Mouse (Mus musculus) yolk sac, embryonic 10.5 days (tissue): ENCODE results near the gene Plxna4.

Experiments
- DNase-seq: peaks from one replicate; pipeline ENCODE4 v3.0.0-alpha.2; 2017; ENCODE audit warnings: low spot score

Gene Plxna4

DNA sequence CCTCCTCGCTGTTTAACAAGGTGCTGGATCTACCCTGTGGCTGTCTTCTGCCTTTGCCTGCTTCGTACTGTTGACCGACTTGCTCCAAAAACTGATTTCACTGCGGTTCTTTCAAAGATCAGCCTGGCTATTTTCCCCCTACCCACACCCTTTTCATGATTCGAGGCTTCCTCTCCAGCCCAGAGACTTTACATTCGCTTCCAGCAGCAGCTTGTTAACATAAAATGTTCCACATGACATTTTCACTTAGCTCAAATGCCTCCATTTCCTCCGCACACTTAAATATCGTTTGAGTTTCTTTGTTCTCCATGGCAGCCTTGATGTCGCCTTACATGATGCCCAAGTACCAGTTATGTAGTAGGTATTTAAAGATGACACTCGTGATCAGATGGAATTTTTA lies 336.3 kb downstream of the Plxna4 start:
- no peak for DNase-seq

DNA sequence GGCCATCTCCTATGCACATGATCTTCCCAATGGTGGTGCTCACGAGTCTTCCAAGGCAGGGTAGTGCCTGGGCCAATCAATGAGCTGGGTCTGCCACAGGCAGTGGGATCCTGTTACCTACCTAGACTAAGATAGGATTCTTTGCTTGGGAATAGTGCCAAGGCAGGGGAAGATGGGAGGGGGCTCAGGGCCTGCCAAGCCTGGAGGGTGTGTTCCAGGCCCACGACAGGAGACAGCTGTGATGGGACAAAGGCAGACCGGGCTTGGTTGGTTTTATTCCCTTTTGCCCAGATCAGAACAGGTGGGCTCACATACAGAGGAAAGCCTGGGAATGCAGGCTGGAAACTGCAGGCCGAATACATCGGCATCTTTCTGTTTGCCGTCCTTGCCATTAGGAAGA lies 342.0 kb downstream of the Plxna4 start:
- DNase-seq: no peak

DNA sequence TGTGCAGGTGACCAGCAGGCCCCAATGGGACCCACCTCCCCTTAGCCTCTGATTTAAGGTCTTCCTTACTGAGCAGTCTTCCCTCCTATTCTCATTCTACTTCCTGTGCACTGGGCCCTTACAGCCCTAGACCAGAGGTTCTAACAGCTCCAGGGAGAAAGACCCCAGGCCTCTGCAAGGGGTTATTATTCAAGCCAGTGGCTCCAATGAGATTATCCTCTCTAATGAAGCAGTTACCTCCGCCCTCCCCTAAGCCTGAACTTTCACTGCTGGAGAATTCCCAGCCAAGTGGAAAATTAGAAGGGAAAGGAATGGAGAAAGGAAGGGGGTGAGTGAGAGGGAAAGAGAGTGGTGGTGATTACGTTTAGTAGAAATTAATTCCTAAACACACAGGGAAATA lies 345.0 kb downstream of the Plxna4 start:
- no peak for DNase-seq

DNA sequence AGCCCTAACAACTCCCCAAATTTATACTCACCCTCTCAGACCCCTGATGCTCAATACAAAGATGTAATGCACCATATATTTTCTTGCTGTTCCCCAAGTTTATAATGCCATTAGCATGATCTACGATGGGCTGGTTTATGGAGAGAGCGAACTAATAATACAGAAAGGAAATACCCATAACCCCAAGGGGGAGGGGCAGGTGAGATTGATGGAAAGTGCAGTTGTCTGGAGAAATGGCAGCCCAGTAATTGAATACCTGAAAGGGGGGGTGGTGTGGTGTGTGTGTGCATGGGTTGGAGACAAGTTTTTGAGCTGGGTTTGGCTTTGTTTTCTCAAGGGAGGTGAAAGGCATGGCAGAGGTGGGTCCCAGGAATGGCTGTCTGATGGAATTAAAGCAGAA lies 356.6 kb downstream of the Plxna4 start:
- no peak for DNase-seq

DNA sequence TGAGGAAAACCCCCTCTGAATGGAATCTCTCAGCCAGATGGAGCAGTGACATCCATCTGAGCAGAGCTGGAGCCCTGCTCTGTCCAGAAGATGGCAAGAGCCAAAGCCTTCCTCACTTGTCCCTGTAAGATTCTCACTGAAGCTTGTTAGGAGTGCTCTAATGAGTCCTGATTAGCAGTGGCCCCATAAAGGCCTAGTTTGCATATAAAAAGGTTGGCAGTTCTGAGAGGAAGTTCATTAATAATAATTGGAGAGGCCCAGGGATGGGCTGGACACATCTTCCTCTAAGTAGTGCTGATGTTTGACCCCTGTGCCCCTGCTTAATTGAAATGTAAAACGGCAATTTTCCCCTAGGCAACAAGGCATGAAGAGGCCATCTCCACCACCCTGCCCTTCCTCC lies 361.4 kb downstream of the Plxna4 start:
- no peak for DNase-seq

DNA sequence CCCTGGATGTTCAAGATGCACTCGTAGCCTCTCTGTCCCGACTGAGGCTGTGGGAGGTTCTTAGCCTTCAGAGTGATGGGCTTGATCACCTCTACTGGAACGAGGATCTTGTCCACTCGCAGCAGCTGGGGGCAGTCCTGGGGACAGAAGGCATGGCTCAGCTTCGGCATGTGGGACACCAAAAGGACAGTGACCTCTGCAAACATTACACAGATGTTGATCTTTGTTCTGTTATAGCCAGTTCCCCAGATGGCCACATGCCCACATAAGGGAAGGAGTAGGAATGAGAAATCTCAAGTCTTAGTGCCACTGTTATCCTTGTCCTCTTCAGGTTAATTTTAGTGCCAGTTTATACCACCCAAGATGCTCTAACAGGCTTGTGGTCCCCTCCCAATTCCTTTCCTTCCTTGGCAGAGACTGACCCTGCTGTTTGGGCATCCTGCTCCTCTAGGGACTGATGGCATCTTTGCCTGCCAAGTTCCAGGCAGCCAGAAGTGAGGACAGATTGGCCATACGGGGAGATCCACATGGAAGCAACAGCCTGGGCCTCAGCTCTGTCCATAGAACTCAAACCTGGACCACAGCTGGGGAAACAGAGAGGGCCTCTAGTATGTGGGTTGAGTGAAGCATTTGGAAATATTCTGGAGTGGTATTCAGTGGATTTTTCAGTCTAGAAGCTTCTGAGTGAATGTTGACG lies 363.8 kb downstream of the Plxna4 start:
- no peak for DNase-seq

DNA sequence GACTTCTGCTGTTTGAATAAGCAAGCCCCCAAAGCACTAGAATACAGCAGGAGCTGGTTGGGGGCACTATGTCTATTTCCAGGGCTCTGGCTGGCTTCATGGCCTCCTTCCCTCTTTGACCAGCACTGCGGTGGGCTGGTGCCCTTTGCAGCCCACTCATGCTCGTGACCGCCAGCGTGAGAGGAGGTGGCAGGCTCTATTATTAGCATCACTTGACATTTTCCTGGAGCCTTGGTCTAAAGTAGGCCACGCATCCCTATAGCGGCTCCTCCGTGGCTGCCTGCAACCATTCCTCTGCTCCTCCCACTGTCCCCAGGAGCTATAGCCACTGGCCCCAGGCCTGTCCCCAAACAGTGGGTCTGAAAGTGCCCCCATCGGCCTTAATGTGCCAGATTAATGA lies 367.2 kb downstream of the Plxna4 start:
- no peak for DNase-seq

DNA sequence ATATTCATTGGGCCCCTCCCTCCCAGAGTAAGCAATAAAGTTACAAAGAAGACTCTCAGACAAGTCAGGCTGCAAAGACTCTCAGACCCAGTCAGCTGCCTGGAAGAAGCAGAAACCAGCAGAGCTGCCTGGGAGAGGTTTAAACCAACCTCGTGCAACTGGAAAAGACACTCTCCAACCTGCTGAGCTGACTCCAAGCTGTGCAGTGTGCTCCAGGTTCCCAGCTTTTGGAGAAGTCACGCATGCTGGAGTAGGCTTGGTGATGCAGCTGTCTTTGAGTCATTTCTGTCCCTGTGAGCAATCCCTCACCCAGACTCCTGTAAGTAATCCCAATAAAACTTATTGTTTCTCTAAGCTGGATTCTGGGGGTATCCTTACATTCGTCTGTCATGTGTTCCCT lies 369.4 kb downstream of the Plxna4 start:
- DNase-seq: no peak

DNA sequence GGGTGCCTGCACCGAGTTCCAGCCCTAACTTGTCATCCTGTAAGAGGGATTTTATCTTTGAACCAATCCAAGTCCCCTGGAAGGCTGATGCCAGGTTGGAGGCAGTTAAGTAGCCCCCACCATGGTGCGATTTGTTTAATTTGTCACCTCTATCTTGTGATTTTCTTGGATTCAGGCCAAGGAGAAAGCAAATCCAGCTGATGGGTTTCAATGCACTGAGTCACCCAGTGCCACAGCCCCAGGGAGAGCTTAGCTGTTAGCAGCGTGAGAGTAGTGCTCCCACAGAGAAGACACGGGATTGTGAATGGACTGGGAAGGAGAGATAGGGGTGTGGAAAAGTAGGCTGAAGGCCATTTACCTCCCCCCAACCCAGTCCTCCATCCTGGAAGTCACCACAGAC lies 375.6 kb downstream of the Plxna4 start:
- DNase-seq: no peak

DNA sequence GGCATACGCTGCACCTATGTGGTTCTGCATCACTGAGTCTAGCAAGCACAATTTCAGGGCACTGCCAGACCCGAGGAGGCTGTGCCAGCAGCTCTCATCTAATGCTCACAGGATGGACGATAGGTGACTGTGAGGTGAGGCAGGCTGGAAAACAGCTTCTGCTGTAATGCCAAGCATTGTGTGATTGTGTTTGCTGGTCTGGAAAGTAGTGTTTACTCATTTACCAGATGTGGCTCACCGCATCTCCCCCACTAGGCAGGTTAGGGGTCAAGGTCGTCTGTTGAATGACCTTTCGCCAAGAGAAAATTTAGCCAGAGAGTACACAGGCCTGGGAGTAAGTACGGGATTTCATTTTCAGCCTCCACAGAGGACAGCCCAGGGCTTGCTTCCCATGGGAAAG lies 377.9 kb downstream of the Plxna4 start:
- no peak for DNase-seq

DNA sequence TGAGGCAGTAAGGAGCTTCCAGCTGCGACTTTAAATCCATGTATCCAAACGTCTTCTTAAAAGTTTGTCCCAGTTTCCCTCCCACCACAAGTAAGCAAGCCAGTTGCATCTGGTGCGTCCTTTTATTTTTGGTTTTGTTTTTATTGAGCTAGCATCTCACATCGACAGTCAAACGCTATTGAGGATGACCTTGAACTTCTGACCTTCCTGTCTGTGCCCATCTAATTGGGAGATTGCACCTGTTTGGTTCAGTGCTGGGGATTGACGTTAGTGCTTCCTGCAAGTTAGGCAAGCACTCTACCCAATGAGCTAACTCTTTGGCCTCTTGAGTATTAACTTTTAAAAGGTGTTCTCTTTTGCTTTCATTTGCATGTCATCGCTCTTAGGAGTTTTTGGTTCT lies 379.0 kb downstream of the Plxna4 start:
- DNase-seq: no peak

DNA sequence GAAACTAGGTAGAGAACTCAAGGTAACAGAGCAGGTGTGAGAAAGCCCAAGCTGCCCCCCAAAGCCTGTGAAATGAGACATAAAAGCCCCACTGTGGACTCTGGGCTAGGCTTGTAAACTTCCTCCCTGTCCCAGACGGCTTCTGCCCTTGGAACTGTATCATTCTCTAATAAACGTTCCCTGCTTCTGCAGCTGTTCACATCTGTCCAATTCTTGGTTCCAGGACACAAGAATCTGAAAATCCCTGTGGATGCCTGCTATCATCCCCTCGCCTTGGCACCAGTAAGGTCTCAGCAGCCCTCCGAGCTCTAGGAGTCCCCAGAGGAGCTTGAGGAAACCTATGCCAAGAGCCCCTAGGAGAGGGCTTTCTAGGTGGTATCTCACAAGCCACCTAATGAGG lies 383.7 kb downstream of the Plxna4 start:
- DNase-seq: no peak

DNA sequence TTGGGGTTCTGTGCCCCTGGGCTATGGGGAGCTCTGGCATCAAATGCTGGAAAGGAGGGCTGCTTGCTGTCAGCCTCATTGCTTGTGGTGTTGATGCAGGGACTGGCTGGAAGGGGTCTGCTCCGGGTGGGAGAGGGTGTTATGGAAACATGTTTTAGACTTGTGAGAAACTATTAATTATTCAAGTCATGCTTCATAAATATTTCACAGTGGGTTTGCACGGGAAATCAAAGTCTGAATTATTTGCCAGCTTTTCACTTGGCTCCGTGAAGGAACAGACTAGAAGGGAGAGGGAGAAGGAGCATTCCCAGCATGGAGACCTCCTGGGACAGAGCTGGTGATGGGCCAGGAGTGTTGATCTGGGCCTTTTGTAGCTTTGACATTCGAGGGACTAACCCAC lies 384.6 kb downstream of the Plxna4 start:
- no peak for DNase-seq

DNA sequence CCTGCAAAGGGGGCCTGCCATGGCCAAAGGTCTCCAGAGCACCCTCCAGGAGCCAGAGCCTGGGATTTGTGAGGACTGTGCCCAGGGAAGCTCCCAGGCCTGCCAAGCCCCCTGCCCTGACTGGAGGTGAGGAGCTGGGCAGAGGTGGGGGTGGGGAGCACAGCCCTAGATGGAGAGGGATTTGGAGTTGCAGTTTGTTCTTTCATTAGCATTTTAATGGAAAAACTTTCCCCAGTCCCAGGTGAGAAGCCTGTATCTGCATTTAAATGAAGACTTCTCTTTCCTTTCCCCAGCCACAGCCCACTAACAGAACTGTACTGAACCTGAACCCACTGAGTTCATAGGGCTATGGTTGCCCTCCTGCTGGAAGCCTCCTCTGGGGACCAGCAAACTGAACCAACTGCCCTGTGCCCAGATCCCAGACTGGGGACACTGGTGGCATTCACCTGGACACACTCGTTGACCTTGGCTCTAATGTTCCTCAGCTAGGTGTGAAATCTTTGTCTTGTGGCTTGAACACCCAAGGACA lies 385.3 kb downstream of the Plxna4 start:
- DNase-seq: no peak

DNA sequence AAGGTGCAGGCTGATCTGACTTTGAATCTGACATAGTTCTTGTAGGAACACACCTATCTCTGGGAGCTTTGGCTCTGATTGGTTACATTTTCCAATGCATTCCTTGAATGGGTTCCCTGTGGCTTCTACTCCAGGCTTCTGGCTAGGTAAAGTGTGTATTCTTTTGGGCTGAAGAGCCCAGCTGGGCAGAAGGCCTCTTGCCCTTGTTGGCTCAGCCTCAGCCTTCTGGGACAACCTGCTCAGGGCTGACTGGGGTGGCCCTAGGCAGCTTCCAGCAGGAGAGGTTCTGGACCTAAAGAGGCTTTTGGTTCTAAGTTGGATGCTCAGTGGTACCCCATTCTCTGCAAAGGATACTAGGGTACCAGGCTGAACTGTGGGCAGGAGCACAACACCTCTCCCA lies 386.5 kb downstream of the Plxna4 start:
- no peak for DNase-seq

DNA sequence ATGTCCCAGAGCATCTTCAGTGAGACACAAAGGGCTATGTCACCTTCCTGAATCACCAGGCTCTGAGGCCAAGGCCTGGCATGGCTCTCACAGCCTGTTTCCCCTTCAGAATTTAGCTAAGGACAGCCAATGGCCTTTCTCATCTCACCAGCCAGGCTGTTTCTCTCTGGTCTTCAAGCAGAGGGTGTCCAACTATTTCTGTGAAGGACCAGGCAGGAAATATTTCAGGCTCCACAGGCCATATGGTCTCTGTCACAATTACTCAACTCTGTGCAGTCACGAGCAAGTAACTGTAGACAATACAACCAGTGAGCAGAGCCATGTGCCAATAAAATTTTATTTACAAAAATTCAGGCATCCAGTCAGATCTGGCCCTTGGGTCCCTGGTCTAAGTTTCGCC lies 388.4 kb downstream of the Plxna4 start:
- no peak for DNase-seq

DNA sequence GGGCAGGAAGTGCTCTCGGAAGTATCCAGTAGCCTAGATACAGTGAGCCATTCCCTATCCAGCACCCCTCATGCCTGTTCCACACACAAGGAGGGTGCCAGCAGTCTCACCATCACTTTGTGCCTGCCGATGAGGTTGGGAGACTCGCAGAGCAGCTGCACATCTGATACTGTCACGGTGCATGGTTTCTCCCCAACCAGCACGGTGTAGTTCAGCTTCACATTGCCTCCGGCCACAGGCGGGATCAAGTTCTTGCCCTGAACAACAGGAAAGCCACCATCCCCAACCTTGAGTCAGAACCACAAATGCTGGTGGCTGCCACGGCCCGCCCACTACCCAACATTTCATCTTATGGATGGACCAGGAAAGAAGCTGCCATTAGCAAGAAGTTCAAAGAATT lies 391.1 kb downstream of the Plxna4 start:
- no peak for DNase-seq

DNA sequence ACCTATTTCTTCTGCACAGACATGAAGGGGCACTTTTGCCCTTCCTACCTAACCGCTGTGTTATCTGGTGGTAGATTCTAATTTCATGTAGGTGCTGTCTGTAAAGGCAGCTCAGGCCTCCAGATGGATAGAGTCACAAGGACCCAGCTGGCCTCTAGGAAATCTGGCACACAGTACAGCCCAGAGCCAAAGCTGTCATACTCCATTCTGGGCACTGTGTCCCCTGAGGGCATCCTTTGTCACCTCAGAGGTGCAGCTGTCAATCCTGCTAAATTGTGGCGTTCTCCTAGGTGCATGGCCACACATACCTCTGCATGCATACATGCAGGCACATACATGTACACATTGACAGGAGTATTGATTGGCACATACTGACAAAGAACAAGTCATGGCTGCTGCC lies 394.9 kb downstream of the Plxna4 start:
- no peak for DNase-seq

DNA sequence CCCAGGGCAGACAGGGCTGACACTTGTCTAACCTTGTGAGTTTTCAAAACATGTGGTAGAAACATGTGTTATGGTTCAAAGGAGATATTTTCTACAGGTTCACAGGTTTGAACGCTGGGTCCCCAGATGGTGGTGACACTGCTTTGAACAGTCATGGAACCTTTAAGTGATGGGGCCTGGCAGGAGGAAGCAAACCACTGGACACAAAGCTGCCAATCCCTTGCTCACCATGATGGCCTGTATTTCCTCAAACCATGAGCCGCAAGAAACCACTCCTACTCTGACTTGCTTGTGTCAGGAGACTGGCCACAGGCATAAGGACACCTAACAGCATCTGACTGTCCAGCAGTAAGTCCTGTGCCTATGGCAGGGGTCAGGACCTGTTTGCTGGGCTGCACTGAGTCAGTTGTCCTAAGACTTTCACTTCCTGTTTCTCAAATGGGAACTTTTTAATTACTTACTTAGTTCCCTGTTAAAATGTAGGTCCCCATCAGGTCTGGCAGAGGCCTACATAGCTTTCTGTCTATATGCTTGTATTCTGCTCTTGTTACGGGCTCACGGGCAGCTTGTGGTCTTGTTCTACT lies 403.5 kb downstream of the Plxna4 start:
- DNase-seq: no peak

DNA sequence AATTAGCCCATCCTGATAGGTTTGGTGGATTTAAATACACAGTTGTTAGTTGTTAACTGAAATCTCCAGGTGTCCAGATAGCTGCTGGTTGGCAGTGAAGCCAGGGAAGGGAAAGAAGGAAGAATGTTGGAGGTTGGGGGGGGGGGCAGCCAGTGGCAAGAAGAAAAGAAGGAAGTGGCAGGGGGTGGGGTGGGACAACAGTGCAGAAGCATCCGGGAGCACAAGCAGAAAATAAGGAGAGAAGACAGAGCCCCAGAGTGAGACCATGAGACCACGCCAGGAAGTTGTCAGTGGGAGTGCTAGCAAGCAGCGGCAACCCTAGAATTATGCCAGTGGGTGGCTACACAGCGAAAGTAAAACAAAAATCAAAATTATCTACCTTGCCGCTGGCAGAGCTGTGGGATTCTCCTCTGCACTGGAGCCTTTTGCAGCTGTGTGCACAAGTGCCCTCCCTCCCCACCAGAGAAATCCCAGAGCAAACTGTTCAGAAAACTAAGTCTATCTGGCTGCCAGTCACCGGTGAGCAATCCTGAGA lies 404.3 kb downstream of the Plxna4 start:
- DNase-seq: no peak

DNA sequence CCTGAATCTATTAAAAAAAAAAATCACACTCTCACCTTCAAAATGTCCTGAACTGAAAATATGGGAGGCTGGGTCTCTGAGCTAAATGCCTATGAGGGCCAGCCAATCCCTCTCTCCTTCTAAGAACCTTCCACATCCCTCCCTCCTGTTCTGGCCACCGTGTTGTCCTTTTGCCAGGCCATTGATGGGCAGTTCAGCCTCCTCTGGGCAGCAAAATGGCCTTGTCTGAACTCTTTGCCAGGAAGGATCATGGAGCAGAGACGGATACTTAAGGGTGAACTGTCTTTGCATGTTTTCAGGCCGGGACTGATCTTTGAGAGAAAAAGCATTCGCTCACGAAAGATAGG lies 408.0 kb downstream of the Plxna4 start:
- DNase-seq: no peak

DNA sequence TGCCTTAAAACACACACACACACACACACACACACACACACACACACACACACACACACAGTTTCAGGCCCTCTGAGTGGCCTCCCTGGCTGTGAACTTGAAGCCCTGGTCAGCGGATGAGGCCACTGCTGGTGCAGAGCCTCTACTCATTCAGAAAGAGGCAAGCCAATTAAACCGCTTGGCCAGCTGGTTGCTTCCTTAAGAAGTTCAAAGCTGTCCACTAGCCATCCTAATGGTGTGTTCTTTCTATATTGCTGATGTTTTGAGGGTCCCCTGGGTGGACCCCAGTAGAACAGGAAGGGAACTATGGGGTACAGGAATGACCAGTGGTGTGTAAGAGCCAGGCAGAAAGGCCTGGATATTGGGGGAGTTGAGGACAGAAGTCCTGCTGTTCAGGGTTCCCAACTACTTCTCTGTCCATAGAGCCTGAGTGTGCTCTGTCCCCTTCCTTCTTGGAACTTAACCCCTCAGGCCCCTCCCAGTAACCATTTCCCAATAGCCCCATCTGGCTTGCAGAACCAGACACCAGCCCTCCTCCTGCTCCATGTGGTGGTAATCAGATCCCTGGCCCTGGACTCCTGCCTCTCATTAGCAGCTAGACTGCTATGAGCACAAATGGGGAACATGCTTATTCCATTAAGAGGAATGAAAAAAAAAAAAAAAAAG lies 408.5 kb downstream of the Plxna4 start:
- DNase-seq: peak; percentile 6

DNA sequence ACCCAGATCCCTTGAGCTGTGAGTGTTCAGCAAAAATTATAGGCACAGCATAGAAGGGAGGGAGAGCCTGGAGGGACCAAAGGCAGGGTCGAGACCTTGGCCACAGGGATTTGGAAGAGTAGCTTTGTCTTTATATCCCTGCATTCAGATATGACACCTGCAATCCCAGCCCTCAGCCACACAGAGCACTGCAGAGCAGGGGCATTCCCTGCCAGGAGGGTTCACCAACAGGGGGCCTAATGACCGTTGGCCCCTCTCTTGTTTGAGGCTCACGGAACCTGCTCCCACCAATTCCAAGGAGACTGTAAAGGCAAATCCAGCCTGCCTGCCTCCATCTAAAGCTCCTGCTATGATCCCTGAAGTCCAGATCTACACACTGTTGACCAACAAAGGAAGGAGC lies 410.1 kb downstream of the Plxna4 start:
- no peak for DNase-seq
